In the genomic region with DNA sequence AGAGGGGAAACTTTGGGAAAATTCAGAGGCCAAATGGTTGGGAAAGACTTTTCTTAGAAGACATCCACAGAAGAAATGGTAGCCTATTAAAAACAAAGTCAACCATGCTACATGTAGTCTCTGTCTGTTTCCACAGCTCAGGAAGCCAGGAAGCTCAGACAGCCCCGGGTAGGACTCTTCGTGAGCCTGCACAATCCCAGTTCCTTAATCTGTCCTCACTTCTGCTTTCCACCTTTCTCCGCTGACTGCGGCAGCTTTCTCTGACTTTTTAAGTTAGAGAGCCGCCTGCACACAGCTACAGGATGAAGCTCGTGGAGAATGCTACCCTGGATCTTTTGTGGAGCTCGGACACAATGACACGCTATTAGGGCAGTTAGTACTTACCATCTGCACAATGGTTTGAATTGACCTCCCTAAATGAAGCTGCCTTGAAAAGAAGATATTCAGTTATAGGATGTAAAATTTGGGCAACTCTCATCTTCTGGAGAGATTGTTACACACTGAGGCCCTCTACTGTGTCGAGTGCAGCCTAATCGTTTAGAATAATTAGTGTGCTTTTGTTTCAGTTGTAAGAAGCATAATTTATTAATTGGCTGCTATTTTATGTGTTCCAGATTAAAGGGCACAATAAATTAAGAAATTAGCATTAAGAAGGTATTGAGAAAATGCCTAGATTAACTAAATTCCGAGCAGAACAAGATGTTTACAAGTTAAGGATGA, we compare ENCODE assay signal across 16 mouse cellular contexts.
DNase-seq lines count a peak whose midpoint lies in the region; ATAC-seq and TF ChIP-seq lines count a peak whose summit lies in the region.
"Had no signal": no experiment of that assay in that cellular context is flagged by ENCODE, and none has a peak within 500 bp of the region (broad histone marks: within the 10 kb centered on the region; RNA-seq: fewer than 3 reads in every experiment).

No protein-coding gene starts in this region.

- 16% methylated on average over 11 of the region's 11 CpGs for whole genome bisulfite sequencing in forebrain, embryonic 14.5 days
- WGBS in forebrain, embryonic 10.5 days = 55% methylated on average over 11 of the region's 11 CpGs
- WGBS in lung, postnatal 0 days = 75% methylated on average over 11 of the region's 11 CpGs
- WGBS in hindbrain, embryonic 10.5 days = 60% methylated on average over 11 of the region's 11 CpGs
- WGBS in liver, embryonic 12.5 days (ENCODE audit: insufficient replicate concordance) = 51% methylated on average over 11 of the region's 11 CpGs

- H3K4me2 ChIP-seq in forebrain, embryonic 14.5 days (ENCODE audit: low read length) = no peak overlapping the region
- H3K4me2 ChIP-seq in lung, postnatal 0 days (replicated peaks; ENCODE audit: low read depth, low read length) = no peak overlapping the region
- H3K4me2 ChIP-seq in liver, embryonic 12.5 days = no peak overlapping the region
- H3K4me2 ChIP-seq: heart, embryonic 11.5 days had no signal

- no peaks in the 10 kb centered on the region for H3K36me3 ChIP-seq in forebrain, embryonic 14.5 days (ENCODE audit: control insufficient read depth, insufficient read depth, low read length)
- H3K36me3 ChIP-seq in forebrain, embryonic 10.5 days (replicated peaks) = no peaks in the 10 kb centered on the region
- no peaks in the 10 kb centered on the region for H3K36me3 ChIP-seq in lung, postnatal 0 days (ENCODE audit: insufficient read depth, low read length)
- H3K36me3 ChIP-seq in hindbrain, embryonic 10.5 days = no peaks in the 10 kb centered on the region
- H3K36me3 ChIP-seq in liver, embryonic 12.5 days = no peaks in the 10 kb centered on the region
- H3K36me3 ChIP-seq: midbrain, embryonic 10.5 days had no signal

- 0 out of 2 replicates have a peak, but pooled peaks have one; percentile 3 for TF ChIP-seq CTCF in lung, postnatal 0 days (IDR thresholded peaks at IDR 0.05)

- H3K27me3 ChIP-seq in forebrain, embryonic 14.5 days (replicated peaks; ENCODE audit: control insufficient read depth, insufficient read depth, low read length) = peaks cover 8% of the 10 kb centered on the region
- H3K27me3 ChIP-seq in forebrain, embryonic 10.5 days (ENCODE audit: poor library complexity, severe bottlenecking) = peaks cover 29% of the 10 kb centered on the region; the same call in 1 of the 2 replicates
- no peaks in the 10 kb centered on the region for H3K27me3 ChIP-seq in lung, postnatal 0 days (replicated peaks; ENCODE audit: insufficient read depth, low read length)
- no peaks in the 10 kb centered on the region for H3K27me3 ChIP-seq in hindbrain, embryonic 10.5 days (ENCODE audit: insufficient read depth, poor library complexity, severe bottlenecking)
- H3K27me3 ChIP-seq in liver, embryonic 12.5 days (replicated peaks) = no peaks in the 10 kb centered on the region
- H3K27me3 ChIP-seq: Patski had no signal

- no peaks in the 10 kb centered on the region for H3K9me3 ChIP-seq in forebrain, embryonic 14.5 days (replicated peaks; ENCODE audit: control insufficient read depth, low read length)
- no peaks in the 10 kb centered on the region for H3K9me3 ChIP-seq in forebrain, embryonic 10.5 days
- H3K9me3 ChIP-seq in lung, postnatal 0 days (ENCODE audit: low read length) = no peaks in the 10 kb centered on the region
- no peaks in the 10 kb centered on the region for H3K9me3 ChIP-seq in hindbrain, embryonic 10.5 days
- H3K9me3 ChIP-seq in liver, embryonic 12.5 days (replicated peaks) = no peaks in the 10 kb centered on the region
- H3K9me3 ChIP-seq: midbrain, embryonic 10.5 days had no signal

- no peak for TF ChIP-seq EP300 in lung, postnatal 0 days (IDR thresholded peaks at IDR 0.05)

- peaks cover 7% of the 10 kb centered on the region for H3K4me1 ChIP-seq in forebrain, embryonic 14.5 days (ENCODE audit: control insufficient read depth, insufficient read depth, low read length)
- H3K4me1 ChIP-seq in forebrain, embryonic 10.5 days = peaks cover 15% of the 10 kb centered on the region
- H3K4me1 ChIP-seq in lung, postnatal 0 days (ENCODE audit: insufficient read depth, low read depth, low read length) = no peaks in the 10 kb centered on the region
- H3K4me1 ChIP-seq in hindbrain, embryonic 10.5 days (replicated peaks) = peaks cover 12% of the 10 kb centered on the region
- H3K4me1 ChIP-seq in liver, embryonic 12.5 days = no peaks in the 10 kb centered on the region

- H3K9ac ChIP-seq in forebrain, embryonic 14.5 days (ENCODE audit: low read length) = no peak overlapping the region
- no peak overlapping the region for H3K9ac ChIP-seq in lung, postnatal 0 days (replicated peaks; ENCODE audit: low read depth)
- no peak overlapping the region for H3K9ac ChIP-seq in liver, embryonic 12.5 days

- DNase-seq in forebrain, embryonic 14.5 days (ENCODE audit: low spot score) = peak; percentile 37
- no peak for DNase-seq in forebrain, embryonic 10.5 days (ENCODE audit: extremely low spot score, low spot score)
- peak; percentile 40 for DNase-seq in lung, postnatal 0 days (ENCODE audit: low spot score)
- DNase-seq in lung, postnatal 36 days = no peak
- DNase-seq in hindbrain, embryonic 10.5 days (ENCODE audit: low spot score) = no peak
- no peak for DNase-seq in spleen, postnatal 36 days (ENCODE audit: low spot score in 2 of 2)
- DNase-seq: gastrocnemius, postnatal 14 days; kidney, adult 11 months; kidney, postnatal 36 days; lung, postnatal 14 days had no signal

- H3K4me3 ChIP-seq in forebrain, embryonic 14.5 days (ENCODE audit: low read depth, low read length) = no peak overlapping the region
- H3K4me3 ChIP-seq in forebrain, embryonic 10.5 days = no peak overlapping the region
- H3K4me3 ChIP-seq in lung, postnatal 0 days (ENCODE audit: low read depth, low read length) = no peak overlapping the region
- no peak overlapping the region for H3K4me3 ChIP-seq in hindbrain, embryonic 10.5 days
- H3K4me3 ChIP-seq in liver, embryonic 12.5 days = no peak overlapping the region
- H3K4me3 ChIP-seq: midbrain, embryonic 10.5 days had no signal

- H3K27ac ChIP-seq in forebrain, embryonic 14.5 days (ENCODE audit: low read depth, low read length) = no peak overlapping the region
- no peak overlapping the region for H3K27ac ChIP-seq in forebrain, embryonic 10.5 days
- H3K27ac ChIP-seq in lung, postnatal 0 days (ENCODE audit: low read length) = no peak overlapping the region
- no peak overlapping the region for H3K27ac ChIP-seq in hindbrain, embryonic 10.5 days
- H3K27ac ChIP-seq in liver, embryonic 12.5 days = no peak overlapping the region
- H3K27ac ChIP-seq: midbrain, embryonic 10.5 days had no signal

- peak; percentile 54 for ATAC-seq in forebrain, embryonic 14.5 days
- no peak for ATAC-seq in lung, postnatal 0 days
- ATAC-seq in granulocyte monocyte progenitor cell, adult 5-6 weeks (replicated peaks; ENCODE audit: poor library complexity, severe bottlenecking) = peak; percentile 94
- ATAC-seq in liver, embryonic 12.5 days = no peak
- ATAC-seq: hindbrain, embryonic 16.5 days; Patski had no signal

Comparison
In these comparisons a context has a peak if more than half of its experiments do, and no peak if none do; other contexts are left out.
1. DNase-seq: peak in forebrain, embryonic 14.5 days (single experiment) and lung, postnatal 0 days (single experiment); none in forebrain, embryonic 10.5 days (single experiment), lung, postnatal 36 days (single experiment), hindbrain, embryonic 10.5 days (single experiment) and spleen, postnatal 36 days (0 of 2).
2. ATAC-seq: peak in forebrain, embryonic 14.5 days (single experiment) and granulocyte monocyte progenitor cell, adult 5-6 weeks (single experiment); none in lung, postnatal 0 days (single experiment) and liver, embryonic 12.5 days (single experiment).